Mouse (Mus musculus): ENCODE measurements around the gene Cpsf6. TPM values are rescaled to one million over a fixed set of nuclear protein-coding genes. Genes with fewer than 3 reads are reported as not detected.

Cpsf6 gene
- polyA plus RNA-seq, 1 experiment from 2014 or later: 164 TPM

DNA sequence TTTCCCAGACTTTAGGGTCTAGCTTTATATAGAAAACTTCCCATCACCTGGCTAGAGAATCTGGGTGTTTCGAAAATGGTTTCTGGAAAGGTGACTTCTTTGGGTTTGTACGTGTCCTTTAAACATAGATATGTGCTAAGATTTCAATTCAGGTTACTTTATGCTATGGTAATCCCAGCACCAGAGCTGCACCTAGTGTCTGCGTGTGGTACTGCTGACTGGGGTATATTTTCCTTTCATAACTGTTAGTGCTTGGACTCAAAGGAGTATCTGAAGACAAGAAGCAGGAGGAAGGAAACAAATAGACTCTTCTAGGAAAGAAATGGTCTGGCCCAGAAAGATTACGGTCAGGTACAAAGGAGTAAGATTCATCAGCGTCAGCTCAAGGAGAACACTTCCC, 49.3 kb downstream of the Cpsf6 start:
- Histone ChIP-seq H3K4me3 (replicated peaks) (no peak overlapping the region), H3K27me3 (no peaks in the 10 kb centered on the region), H3K4me1 (no peaks in the 10 kb centered on the region), H3K9ac (no peak overlapping the region), H3K4me2 (no peak overlapping the region), H3K27ac (no peak overlapping the region), H3K36me3 (no peaks in the 10 kb centered on the region), H3K9me3 (replicated peaks) (no peaks in the 10 kb centered on the region)
- no peak for ATAC-seq (replicated peaks; ENCODE audit: low FRiP score)
- WGBS: 77% methylated on average over 5 of the region's 5 CpGs

DNA sequence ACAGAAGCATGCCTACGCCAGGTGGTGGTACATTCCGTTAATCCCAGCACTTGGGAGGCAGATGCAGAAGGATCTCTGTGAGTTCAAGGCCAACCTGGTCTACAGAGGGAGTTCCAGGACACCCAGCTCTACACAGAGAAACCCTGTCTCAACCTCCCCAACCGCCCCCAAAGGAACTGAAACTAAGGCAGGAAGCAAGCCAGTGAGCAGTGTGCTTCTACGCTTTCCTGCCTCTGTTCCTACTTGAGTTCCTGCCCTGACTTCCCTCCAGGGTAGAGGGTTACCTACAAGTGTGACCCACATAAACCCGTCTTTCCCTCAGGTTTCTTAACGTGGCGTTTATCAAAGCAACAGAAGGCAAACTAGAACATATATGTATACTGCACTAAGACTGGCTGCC, 56.0 kb downstream of the Cpsf6 start:
- WGBS: 80% methylated on average over 7 of the region's 7 CpGs
- Histone ChIP-seq H3K27me3 (no peaks in the 10 kb centered on the region), H3K4me1 (no peaks in the 10 kb centered on the region), H3K36me3 (no peaks in the 10 kb centered on the region), H3K27ac (no peak overlapping the region), H3K9me3 (replicated peaks) (no peaks in the 10 kb centered on the region), H3K4me2 (no peak overlapping the region), H3K4me3 (replicated peaks) (no peak overlapping the region), H3K9ac (no peak overlapping the region)
- no peak for ATAC-seq (replicated peaks; ENCODE audit: low FRiP score)

DNA sequence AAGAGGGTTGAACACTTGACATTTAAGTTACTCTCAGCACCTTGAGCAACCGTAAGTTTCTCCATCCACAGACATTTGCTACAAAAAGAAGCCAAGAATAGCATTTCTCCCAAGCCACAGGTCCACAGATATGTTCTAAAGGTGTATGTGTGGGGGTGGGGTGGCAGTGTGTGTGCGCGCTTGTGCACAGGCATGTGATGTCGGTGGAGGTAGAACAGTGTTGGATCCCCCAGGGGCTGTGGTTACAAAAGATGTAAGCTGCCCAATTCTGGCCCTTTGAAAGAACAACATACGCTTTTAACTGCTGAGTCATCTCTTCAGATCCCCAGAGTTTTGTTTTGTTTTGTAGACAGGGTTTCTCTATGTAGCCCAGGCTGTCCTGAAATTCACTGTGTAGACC, 57.2 kb downstream of the Cpsf6 start:
- no peak overlapping the region for H3K4me2 ChIP-seq
- no peaks in the 10 kb centered on the region for H3K27me3 ChIP-seq
- no peak for ATAC-seq (replicated peaks; ENCODE audit: low FRiP score)
- no peaks in the 10 kb centered on the region for H3K36me3 ChIP-seq
- no peaks in the 10 kb centered on the region for H3K9me3 ChIP-seq (replicated peaks)
- H3K4me3 ChIP-seq (replicated peaks): no peak overlapping the region
- H3K4me1 ChIP-seq: no peaks in the 10 kb centered on the region
- H3K27ac ChIP-seq: no peak overlapping the region
- no peak overlapping the region for H3K9ac ChIP-seq
- 93% methylated on average over 5 of the region's 5 CpGs for WGBS

DNA sequence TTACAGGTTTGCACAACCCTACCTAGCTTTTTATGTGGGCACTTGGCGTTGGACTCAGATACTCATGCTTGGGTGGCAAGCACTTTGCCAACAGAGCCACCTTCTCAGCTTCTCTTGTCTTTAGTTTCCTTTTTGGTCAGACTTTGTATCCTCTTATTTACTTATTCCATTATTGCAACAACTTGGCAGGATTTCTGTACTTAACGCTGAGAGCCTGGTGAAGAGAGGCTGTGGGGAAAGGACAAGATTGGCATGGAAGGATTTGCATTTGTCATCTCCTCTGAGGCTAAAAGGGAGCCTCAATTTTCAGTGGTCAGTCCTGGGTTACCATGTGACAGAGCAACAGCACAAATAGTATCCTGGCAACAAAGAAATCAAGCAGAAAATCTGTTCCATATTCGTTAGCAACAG, 59.2 kb downstream of the Cpsf6 start:
- WGBS: 88% methylated on average over 3 of the region's 3 CpGs
- no peaks in the 10 kb centered on the region for H3K27me3 ChIP-seq
- no peaks in the 10 kb centered on the region for H3K36me3 ChIP-seq
- H3K27ac ChIP-seq: no peak overlapping the region
- H3K9ac ChIP-seq: no peak overlapping the region
- no peak overlapping the region for H3K4me2 ChIP-seq
- no peak overlapping the region for H3K4me3 ChIP-seq (replicated peaks)
- H3K4me1 ChIP-seq: peaks cover 4% of the 10 kb centered on the region; the same call in 1 of the 2 replicates
- ATAC-seq (replicated peaks; ENCODE audit: low FRiP score): no peak
- H3K9me3 ChIP-seq (replicated peaks): no peaks in the 10 kb centered on the region

DNA sequence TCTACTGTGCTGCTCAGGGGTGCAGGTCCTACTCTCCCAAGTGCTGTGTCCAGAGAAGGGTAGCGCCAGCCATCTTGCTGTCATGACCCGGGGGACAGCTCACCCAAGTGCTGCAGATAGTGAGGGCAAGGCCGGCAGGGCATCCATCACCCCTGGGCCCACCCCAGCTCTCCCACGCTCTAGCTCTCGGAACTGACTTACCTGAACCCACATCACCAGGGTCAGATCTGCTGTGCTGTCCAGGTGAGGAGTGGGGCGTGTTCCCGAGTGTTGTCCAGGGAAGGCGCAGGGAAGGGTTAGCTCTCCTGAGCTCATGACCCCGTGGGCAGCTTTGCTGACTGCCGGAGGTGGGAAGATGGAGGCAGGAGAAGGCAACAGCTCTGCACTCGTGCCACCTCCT, 63.4 kb downstream of the Cpsf6 start:
- Histone ChIP-seq H3K36me3 (no peaks in the 10 kb centered on the region), H3K9me3 (replicated peaks) (no peaks in the 10 kb centered on the region), H3K4me3 (replicated peaks) (no peak overlapping the region), H3K4me2 (no peak overlapping the region), H3K9ac (no peak overlapping the region), H3K27ac (no peak overlapping the region), H3K27me3 (no peaks in the 10 kb centered on the region), H3K4me1 (peaks cover 4% of the 10 kb centered on the region; the same call in 1 of the 2 replicates)
- 89% methylated on average over 11 of the region's 11 CpGs for WGBS
- no peak; the same call in 1 of the 2 replicates for ATAC-seq (replicated peaks; ENCODE audit: low FRiP score)

DNA sequence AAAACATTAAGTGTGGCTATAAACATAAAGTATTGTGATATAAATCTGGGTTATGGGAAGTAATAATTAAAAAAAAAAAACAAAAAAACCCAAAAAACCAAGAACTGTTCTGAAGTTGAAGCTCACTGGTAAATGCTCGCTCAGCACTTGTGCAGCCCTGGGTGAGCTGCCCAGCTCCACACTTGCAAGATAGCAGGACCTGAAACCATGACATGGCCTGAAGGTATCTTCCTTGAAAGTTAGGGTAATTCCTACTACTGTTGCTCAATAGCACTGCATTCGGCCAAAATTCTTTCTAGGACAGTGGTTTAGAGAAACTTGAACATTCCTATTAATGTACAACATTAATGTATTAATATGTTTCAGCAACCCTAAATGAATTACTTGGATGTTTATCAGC, 66.7 kb downstream of the Cpsf6 start:
- H3K9me3 ChIP-seq (replicated peaks): no peaks in the 10 kb centered on the region
- no peak overlapping the region for H3K4me3 ChIP-seq (replicated peaks)
- no peak overlapping the region for H3K27ac ChIP-seq
- H3K4me1 ChIP-seq: peaks cover 4% of the 10 kb centered on the region; the same call in 1 of the 2 replicates
- no peak for ATAC-seq (replicated peaks; ENCODE audit: low FRiP score)
- no peaks in the 10 kb centered on the region for H3K36me3 ChIP-seq
- H3K4me2 ChIP-seq: no peak overlapping the region
- H3K9ac ChIP-seq: no peak overlapping the region
- no peaks in the 10 kb centered on the region for H3K27me3 ChIP-seq
- 91% methylated on average over 2 of the region's 2 CpGs for WGBS

DNA sequence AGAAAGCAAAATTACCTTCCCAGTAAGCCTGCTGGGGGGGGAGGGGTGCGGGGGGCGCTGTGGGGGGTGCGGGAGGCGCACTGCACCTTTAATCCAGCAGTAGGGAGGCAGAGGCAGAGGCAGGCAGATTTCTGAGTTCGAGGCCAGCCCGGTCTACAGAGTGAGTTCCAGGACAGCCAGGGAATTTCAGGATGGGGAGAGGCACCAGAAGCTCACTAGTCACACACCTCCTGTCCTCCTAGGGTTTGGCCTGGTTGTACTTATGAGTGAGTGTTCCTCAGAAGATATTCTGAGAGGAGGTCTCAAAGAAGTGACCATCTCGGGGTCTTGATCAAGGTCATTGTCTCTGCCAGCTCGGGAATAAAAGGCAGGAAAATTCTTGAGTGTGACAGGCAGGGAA, 67.6 kb downstream of the Cpsf6 start:
- Histone ChIP-seq H3K36me3 (no peaks in the 10 kb centered on the region), H3K4me3 (replicated peaks) (no peak overlapping the region), H3K4me1 (peaks cover 4% of the 10 kb centered on the region; the same call in 1 of the 2 replicates), H3K27me3 (no peaks in the 10 kb centered on the region), H3K9ac (no peak overlapping the region), H3K9me3 (replicated peaks) (no peaks in the 10 kb centered on the region), H3K4me2 (no peak overlapping the region), H3K27ac (no peak overlapping the region)
- WGBS: 80% methylated on average over 8 of the region's 8 CpGs
- no peak for ATAC-seq (replicated peaks; ENCODE audit: low FRiP score)

DNA sequence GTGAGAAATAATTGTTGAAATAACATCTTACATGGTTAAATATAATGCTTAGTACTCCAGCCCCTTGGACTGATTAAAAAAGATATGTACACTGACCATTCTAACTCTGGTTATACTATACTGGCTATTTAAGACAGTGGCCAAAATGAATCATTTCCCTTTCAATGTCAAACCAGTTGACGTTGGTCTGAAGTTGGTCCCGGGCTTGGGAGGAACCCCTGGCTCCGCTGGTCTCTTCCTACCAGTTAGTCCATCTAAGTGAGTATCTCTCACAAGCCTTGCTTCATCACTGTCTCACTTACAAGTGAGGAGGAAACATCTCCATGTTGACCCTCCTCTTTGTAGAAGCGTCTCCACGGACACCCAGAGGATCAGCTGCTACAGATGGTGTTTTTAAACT, 75.4 kb downstream of the Cpsf6 start:
- WGBS: 86% methylated on average over 5 of the region's 5 CpGs
- Histone ChIP-seq H3K9me3 (replicated peaks) (no peaks in the 10 kb centered on the region), H3K4me1 (no peaks in the 10 kb centered on the region), H3K9ac (no peak overlapping the region), H3K4me3 (replicated peaks) (no peak overlapping the region), H3K4me2 (no peak overlapping the region), H3K27me3 (no peaks in the 10 kb centered on the region), H3K27ac (no peak overlapping the region), H3K36me3 (no peaks in the 10 kb centered on the region)
- ATAC-seq (replicated peaks; ENCODE audit: low FRiP score): no peak

DNA sequence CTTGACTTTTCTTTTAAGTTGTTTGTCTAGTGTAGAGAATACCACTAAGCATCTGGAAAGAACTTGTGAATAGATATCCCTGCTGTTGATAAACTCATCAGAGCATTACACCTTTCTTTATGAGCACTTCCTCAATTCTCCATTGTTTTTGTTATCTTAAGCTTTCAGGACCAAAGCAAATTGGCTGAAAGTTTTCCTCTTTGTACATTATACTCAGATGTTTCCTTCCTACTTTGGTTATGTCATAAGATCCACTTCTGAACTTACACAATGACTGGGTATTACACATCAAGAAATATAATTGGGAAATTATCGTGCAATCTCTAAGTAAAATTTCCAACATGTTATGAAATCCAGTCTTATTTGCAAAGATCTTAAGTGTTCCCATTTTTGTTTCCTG, 78.1 kb downstream of the Cpsf6 start:
- no peaks in the 10 kb centered on the region for H3K36me3 ChIP-seq
- no peak overlapping the region for H3K9ac ChIP-seq
- 85% methylated on average over 1 of the region's 1 CpGs for WGBS
- H3K27me3 ChIP-seq: no peaks in the 10 kb centered on the region
- H3K27ac ChIP-seq: no peak overlapping the region
- ATAC-seq (replicated peaks; ENCODE audit: low FRiP score): no peak
- no peaks in the 10 kb centered on the region for H3K4me1 ChIP-seq
- H3K9me3 ChIP-seq (replicated peaks): no peaks in the 10 kb centered on the region
- no peak overlapping the region for H3K4me3 ChIP-seq (replicated peaks)
- H3K4me2 ChIP-seq: no peak overlapping the region

DNA sequence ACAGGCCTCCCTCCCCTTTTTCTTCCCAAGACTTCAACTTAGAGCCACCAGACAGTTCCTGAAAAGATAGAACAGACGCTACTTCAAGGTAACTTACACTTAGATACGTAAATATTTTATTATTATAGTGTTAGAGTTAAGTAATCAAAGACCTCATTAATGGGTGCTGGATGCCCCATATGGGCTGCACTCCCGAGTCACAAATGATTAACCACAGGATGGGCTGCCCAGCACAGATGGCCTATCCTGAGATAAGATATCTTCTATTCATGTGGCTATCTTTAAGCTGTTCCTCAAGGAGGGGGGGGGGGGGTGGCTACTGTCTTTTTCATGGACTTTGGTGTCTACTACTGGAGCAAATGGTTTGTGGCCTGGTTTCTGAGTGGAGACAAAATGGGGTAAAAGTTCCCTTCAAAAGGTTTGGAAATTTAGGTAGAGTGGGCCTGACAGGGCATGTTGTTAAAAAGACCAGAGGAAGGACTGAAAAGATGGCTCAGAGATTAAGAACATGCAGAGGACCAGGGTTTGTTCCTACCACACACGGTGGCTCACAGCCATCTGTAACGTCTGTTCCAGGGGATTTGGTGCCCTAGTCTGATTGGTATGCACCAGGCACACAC, 79.8 kb downstream of the Cpsf6 start:
- Histone ChIP-seq H3K4me1 (no peaks in the 10 kb centered on the region), H3K27ac (no peak overlapping the region), H3K9ac (no peak overlapping the region), H3K27me3 (no peaks in the 10 kb centered on the region), H3K9me3 (replicated peaks) (no peaks in the 10 kb centered on the region), H3K4me2 (no peak overlapping the region), H3K36me3 (no peaks in the 10 kb centered on the region), H3K4me3 (replicated peaks) (no peak overlapping the region)
- 74% methylated on average over 5 of the region's 5 CpGs for WGBS
- ATAC-seq (replicated peaks; ENCODE audit: low FRiP score): no peak

DNA sequence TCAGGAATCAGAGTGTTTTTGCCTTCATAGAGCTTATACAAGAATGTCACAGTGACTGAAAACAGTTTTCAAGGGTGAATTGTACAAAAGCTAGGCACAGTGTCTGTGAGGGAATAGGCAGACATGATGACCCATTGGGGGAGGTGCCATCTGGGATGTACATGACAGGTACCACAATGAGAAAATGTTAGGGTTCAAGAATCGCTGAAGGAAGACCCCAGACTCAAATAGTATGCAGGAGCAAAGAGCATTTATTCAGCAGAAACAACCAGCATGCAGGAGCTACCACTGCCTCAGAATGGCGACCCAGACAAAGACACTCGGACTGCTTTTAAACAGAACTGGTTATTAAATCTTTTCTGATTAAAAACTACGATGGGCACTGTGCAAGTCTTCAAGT, 80.7 kb downstream of the Cpsf6 start:
- Histone ChIP-seq H3K27me3 (no peaks in the 10 kb centered on the region), H3K9ac (no peak overlapping the region), H3K4me2 (no peak overlapping the region), H3K4me3 (replicated peaks) (no peak overlapping the region), H3K4me1 (no peaks in the 10 kb centered on the region), H3K27ac (no peak overlapping the region), H3K9me3 (replicated peaks) (no peaks in the 10 kb centered on the region), H3K36me3 (no peaks in the 10 kb centered on the region)
- 81% methylated on average over 4 of the region's 4 CpGs for WGBS
- ATAC-seq (replicated peaks; ENCODE audit: low FRiP score): no peak

DNA sequence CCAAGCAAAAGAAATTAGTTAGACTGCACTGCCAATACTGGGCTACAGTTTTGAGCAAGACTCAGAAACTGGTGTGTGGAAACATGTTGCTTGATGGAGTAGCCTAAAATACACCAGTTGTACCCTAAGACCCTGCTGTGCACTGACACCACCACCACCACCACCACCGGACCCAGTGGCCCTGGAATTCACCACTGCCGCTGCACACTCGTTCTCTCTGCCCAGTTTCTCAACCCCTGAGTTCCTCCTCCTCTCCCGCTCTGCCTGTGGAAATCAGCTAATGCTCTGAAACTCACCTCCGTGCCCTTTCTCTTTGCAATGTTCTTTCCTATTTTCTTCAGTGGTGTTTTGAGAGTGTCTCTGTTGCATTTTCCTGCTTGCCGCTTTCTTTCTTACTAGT, 81.5 kb downstream of the Cpsf6 start:
- WGBS: 87% methylated on average over 6 of the region's 6 CpGs
- ATAC-seq (replicated peaks; ENCODE audit: low FRiP score): no peak
- Histone ChIP-seq H3K9ac (no peak overlapping the region), H3K27me3 (no peaks in the 10 kb centered on the region), H3K4me3 (replicated peaks) (no peak overlapping the region), H3K4me1 (no peaks in the 10 kb centered on the region), H3K9me3 (replicated peaks) (no peaks in the 10 kb centered on the region), H3K36me3 (no peaks in the 10 kb centered on the region), H3K27ac (no peak overlapping the region), H3K4me2 (no peak overlapping the region)
